Mouse (Mus musculus) thymus, adult 2 months (tissue): ENCODE data around the gene Ptprg. TPM values are rescaled to one million over a fixed set of nuclear protein-coding genes. Genes with fewer than 3 reads are reported as not detected.

Experiments
- DNase-seq: peaks from one replicate; pipeline ENCODE4 v3.0.0; 2021
- H3K27ac ChIP-seq: fragments of 200-500 bp; 2 replicates; pipeline ENCODE4 v1.5.1; 2012; ENCODE audit warnings: low read length, control low read depth; ENCODE audit not compliant: control insufficient read depth, insufficient read depth
- H3K27me3 ChIP-seq: fragments of 200-500 bp; 2 replicates; pipeline ENCODE4 v1.6.1; 2012; ENCODE audit warnings: mild to moderate bottlenecking, low read length, moderate library complexity, mixed read lengths; ENCODE audit not compliant: control insufficient read depth, insufficient read depth
- H3K36me3 ChIP-seq: fragments of 200-500 bp; 2 replicates; pipeline ENCODE4 v1.6.1; 2012; ENCODE audit warnings: mild to moderate bottlenecking, low read length, moderate library complexity; ENCODE audit not compliant: control insufficient read depth, insufficient read depth
- H3K4me1 ChIP-seq: fragments of 200-500 bp; replicated peaks from 2 replicates; pipeline ENCODE4 v1.6.1; 2012; ENCODE audit warnings: low read length; ENCODE audit not compliant: control insufficient read depth, insufficient read depth
- H3K4me3 ChIP-seq: fragments of 200-500 bp; 2 replicates; pipeline ENCODE4 v1.5.1; 2012; ENCODE audit warnings: mild to moderate bottlenecking, low read length, control low read depth, moderate library complexity; ENCODE audit not compliant: control insufficient read depth, insufficient read depth
- CTCF ChIP-seq: fragments of 200-500 bp; IDR thresholded peaks from 2 replicates; pipeline ENCODE4 v1.5.1; 2012; ENCODE audit warnings: mild to moderate bottlenecking, control low read depth, low read length, moderate library complexity, borderline replicate concordance; ENCODE audit not compliant: control insufficient read depth, poor library complexity, insufficient read depth; ENCODE audit errors: extremely low read depth
- POLR2A ChIP-seq: fragments of 200-500 bp; IDR thresholded peaks from 2 replicates; pipeline ENCODE4 v1.6.1; 2012; ENCODE audit warnings: mild to moderate bottlenecking, low read length, control low read depth, moderate library complexity; ENCODE audit not compliant: control insufficient read depth, poor library complexity, insufficient read depth; ENCODE audit errors: extremely low read depth
- WGBS: fragments of 180-500 bp; shearing (Covaris S2); methylation state at CpG from one replicate; pipeline ENCODE4 v1.1.7; 2018; 5-methylcytosine and 5-hydroxymethylcytosine counted together
- polyA plus RNA-seq: library from polyadenylated mRNA; depleted of rRNA; stranded (reverse); fragments of >200 nt; gene quantifications from 2 replicates; pipeline ENCODE4 v1.2.3, GENCODE M21; 2012

Gene Ptprg
- polyA plus RNA-seq, 1 experiment: 12.3 TPM

DNA sequence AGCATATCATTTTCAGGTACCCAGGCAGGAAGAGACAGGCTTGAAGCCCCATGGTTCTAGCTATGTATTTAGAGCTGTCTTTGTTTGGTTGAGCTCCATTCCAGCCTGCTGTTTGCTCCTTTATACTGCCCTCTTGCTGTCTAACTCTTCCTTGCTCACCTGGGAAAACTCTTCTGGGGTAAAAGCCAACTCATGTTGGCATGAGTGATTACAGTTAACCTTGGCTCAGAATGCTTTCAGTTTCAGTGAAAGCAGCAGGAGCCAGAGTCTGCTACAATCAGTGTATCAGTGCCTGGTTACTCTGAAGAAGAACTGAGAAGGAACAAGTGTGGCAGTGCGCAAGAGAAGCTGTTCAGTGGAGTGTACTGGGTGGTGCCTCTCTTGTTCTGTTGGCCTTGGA lies 89.6 kb downstream of the Ptprg start:
- TF ChIP-seq CTCF: no peak
- no peak for TF ChIP-seq POLR2A
- Histone ChIP-seq H3K4me1 (no peaks in the 10 kb centered on the region), H3K4me3 (no peak overlapping the region), H3K27ac (no peak overlapping the region), H3K36me3 (no peaks in the 10 kb centered on the region), H3K27me3 (no peaks in the 10 kb centered on the region)
- 68% methylated on average over 1 of the region's 1 CpGs for WGBS
- DNase-seq: no peak

DNA sequence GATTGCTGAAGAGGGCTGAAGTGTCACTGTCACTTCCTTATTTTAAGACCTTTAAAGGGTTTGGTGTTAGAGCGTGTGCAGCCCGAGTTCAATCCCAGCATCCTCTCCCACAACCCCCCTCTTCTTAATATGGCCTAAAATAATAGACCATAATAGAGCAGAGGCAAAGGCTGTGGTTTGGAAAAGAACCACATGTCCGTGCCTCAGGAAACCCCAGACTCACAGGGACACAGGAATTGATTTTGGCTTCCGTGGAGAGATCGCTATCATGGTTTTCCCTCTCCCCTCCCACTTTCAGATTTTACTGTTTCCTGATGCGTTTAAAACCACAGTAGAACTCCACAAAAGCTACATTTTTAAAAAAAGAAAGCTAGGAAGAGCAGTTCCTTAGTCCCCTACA lies 104.0 kb downstream of the Ptprg start:
- Histone ChIP-seq H3K27me3 (no peaks in the 10 kb centered on the region), H3K27ac (no peak overlapping the region), H3K4me1 (no peaks in the 10 kb centered on the region), H3K4me3 (no peak overlapping the region), H3K36me3 (no peaks in the 10 kb centered on the region)
- no peak for DNase-seq
- TF ChIP-seq CTCF (no peak), POLR2A (no peak)
- WGBS: 7% methylated on average over 6 of the region's 6 CpGs

DNA sequence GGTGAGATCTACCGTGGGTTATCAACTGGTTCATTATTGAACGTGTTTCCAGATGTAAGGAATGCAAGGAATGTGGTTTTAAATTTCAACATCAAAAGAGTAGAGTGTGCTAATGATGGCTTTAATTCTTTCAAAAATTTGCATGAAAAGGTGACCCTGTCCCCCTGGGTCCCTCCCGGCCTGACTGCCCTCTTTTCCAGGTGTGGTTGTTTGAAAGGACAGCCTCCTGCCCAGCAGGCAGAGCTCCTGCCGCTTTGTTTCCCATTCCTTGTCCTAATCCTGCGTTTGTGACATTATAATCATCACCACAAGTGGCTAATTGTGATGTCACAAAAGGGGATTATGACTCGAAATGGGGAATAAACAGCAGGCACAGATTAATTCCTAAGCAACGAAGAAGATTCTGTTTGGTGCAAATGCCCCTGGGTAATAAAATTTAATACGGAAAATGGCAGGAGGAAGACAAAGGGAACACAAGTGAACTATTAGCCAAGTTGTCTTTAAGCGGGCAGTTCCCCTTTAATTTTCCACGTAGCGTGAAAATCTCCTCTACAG lies 110.4 kb downstream of the Ptprg start:
- no peaks in the 10 kb centered on the region for H3K36me3 ChIP-seq
- no peak overlapping the region for H3K27ac ChIP-seq
- no peak overlapping the region for H3K4me3 ChIP-seq
- WGBS: 56% methylated on average over 11 of the region's 11 CpGs
- H3K4me1 ChIP-seq: no peaks in the 10 kb centered on the region
- no peaks in the 10 kb centered on the region for H3K27me3 ChIP-seq
- no peak for DNase-seq
- TF ChIP-seq POLR2A (no peak), CTCF (no peak)

DNA sequence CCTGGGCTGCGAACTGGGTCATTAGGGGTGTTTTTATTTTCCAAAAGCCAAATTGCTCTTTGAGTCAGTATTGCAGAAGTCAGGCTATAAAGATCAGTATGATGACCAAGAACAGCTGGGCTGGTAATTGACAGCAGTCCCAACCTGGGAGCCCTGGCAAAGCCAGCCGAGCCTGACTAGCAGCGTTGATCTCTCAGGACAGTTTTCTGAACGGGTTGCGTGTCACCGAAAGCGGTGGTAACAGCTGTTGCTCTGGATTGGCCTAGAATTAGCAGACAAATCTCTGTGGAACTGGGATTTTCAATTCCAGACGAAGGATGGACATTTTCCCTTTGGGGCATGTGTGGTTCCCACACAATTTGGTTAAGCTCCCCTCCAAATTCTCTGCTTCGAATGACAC lies 111.0 kb downstream of the Ptprg start:
- 73% methylated on average over 9 of the region's 9 CpGs for WGBS
- no peaks in the 10 kb centered on the region for H3K4me1 ChIP-seq
- H3K27me3 ChIP-seq: no peaks in the 10 kb centered on the region
- H3K36me3 ChIP-seq: no peaks in the 10 kb centered on the region
- DNase-seq: no peak
- H3K4me3 ChIP-seq: no peak overlapping the region
- no peak overlapping the region for H3K27ac ChIP-seq
- TF ChIP-seq POLR2A: no peak
- TF ChIP-seq CTCF: no peak

DNA sequence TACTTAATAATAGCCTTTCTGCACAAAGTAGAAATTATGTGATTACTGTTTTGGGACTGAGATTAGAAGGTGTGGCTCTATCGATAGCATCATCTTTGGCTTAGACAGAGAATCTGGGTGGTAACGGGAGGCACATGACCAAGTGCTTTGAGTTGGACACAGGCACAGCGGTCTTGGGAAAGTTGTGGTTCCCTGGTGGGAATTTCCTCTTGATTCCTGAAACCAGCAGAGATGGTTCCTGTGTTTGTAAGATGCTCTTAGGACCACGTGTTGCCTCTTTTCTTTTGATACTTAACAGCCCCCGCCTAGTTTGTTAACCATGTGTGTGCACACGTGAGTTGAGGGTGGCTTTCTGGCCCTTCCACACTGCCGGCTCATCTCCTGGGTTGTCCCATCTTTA lies 111.7 kb downstream of the Ptprg start:
- H3K4me1 ChIP-seq: no peaks in the 10 kb centered on the region
- no peaks in the 10 kb centered on the region for H3K27me3 ChIP-seq
- no peak for TF ChIP-seq POLR2A
- TF ChIP-seq CTCF: no peak
- no peak overlapping the region for H3K27ac ChIP-seq
- H3K4me3 ChIP-seq: no peak overlapping the region
- no peak for DNase-seq
- 73% methylated on average over 7 of the region's 7 CpGs for WGBS
- no peaks in the 10 kb centered on the region for H3K36me3 ChIP-seq

DNA sequence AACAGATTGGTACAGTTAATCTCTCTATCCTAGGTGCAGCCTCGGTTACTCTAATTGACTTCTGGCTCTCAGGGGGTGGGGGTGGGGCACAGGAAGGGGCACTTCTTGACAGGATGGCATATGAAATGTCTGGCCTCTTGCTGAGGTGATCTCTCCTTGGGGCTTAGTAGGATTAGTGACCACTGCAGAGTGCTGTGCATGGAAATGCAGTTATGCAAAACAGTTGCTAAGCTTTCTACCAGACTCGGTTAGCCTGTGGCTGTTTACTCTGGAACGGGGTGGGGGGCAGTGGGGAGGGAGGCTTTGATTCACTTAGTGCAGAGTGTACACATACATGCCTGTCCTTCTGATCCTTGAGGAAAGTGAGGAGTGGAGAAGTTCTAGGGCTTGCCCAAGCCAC lies 114.4 kb downstream of the Ptprg start:
- Histone ChIP-seq H3K27me3 (no peaks in the 10 kb centered on the region), H3K4me1 (no peaks in the 10 kb centered on the region), H3K4me3 (no peak overlapping the region), H3K36me3 (no peaks in the 10 kb centered on the region), H3K27ac (no peak overlapping the region)
- WGBS: 30% methylated on average over 3 of the region's 3 CpGs
- no peak for DNase-seq
- no peak for TF ChIP-seq POLR2A
- TF ChIP-seq CTCF: no peak

DNA sequence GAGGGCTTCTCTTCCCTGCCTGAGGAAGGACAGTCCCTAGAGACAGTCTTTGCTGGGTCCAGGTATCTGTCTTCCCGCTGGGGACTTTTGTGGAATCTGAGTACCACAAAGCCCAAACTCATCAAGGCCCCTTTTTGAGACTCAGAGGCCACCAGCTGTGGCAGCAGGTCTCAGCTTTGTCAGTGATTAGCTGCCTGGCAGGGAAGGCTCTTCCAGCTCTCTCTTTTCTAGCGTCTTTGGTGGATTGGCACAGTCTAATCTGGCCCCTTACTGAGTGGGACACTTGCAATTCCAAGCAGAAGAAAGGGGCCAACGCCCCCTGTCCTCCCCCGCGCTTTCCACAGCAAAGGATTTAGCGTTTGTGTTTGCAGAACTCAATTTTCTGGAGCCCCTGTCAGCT lies 117.5 kb downstream of the Ptprg start:
- Histone ChIP-seq H3K4me1 (no peaks in the 10 kb centered on the region), H3K27me3 (no peaks in the 10 kb centered on the region), H3K27ac (no peak overlapping the region), H3K36me3 (no peaks in the 10 kb centered on the region), H3K4me3 (no peak overlapping the region)
- DNase-seq: no peak
- WGBS: 42% methylated on average over 6 of the region's 6 CpGs
- TF ChIP-seq CTCF (no peak), POLR2A (no peak)
